Mouse (Mus musculus): ENCODE measurements at regions not wholly inside any gene's neighbourhood (a gene's known extent, or its start where the extent isn't known, plus 50 kb on each side); places are given as distances from the start of the nearest gene placed in this dataset.

- ATAC-seq (replicated peaks; ENCODE audit: insufficient number of reproducible peaks, insufficient read depth, low FRiP score, low read depth) = no peak
- H3K9ac ChIP-seq = no peak overlapping the region
- no peak overlapping the region for H3K4me3 ChIP-seq
- no peak overlapping the region for H3K27ac ChIP-seq
- no peaks in the 10 kb centered on the region for H3K9me3 ChIP-seq (replicated peaks)
- no peaks in the 10 kb centered on the region for H3K36me3 ChIP-seq
- H3K4me2 ChIP-seq = no peak overlapping the region
- 82% methylated on average over 12 of the region's 12 CpGs for WGBS
- no peaks in the 10 kb centered on the region for H3K27me3 ChIP-seq
- no peaks in the 10 kb centered on the region for H3K4me1 ChIP-seq (replicated peaks)
Measured at GRCm38 (mm10) chr14:72064111-72064812, 427.4 kb downstream of the Gm9195 start.

- ATAC-seq (replicated peaks; ENCODE audit: insufficient number of reproducible peaks, insufficient read depth, low FRiP score, low read depth) = no peak
- Histone ChIP-seq H3K36me3 (no peaks in the 10 kb centered on the region), H3K4me3 (no peak overlapping the region), H3K9me3 (replicated peaks) (no peaks in the 10 kb centered on the region), H3K4me2 (no peak overlapping the region), H3K27me3 (no peaks in the 10 kb centered on the region), H3K27ac (no peak overlapping the region), H3K4me1 (replicated peaks) (no peaks in the 10 kb centered on the region), H3K9ac (no peak overlapping the region)
- 28% methylated on average over 2 of the region's 2 CpGs for WGBS
Measured at GRCm38 (mm10) chr14:72042881-72043236, 448.8 kb downstream of the Gm9195 start.

- no peak for ATAC-seq (replicated peaks; ENCODE audit: insufficient number of reproducible peaks, insufficient read depth, low FRiP score, low read depth)
- H3K27me3 ChIP-seq = no peaks in the 10 kb centered on the region
- H3K4me3 ChIP-seq = no peak overlapping the region
- 62% methylated on average over 3 of the region's 3 CpGs for WGBS
- H3K27ac ChIP-seq = no peak overlapping the region
- H3K36me3 ChIP-seq = no peaks in the 10 kb centered on the region
- H3K4me2 ChIP-seq = no peak overlapping the region
- no peaks in the 10 kb centered on the region for H3K9me3 ChIP-seq (replicated peaks)
- no peak overlapping the region for H3K9ac ChIP-seq
- no peaks in the 10 kb centered on the region for H3K4me1 ChIP-seq (replicated peaks)
Measured at GRCm38 (mm10) chr14:72042112-72042880, 449.3 kb downstream of the Gm9195 start.

GRCm38 (mm10) chr14:72030396-72030795, 461.2 kb downstream of the Gm9195 start:
- Histone ChIP-seq H3K27ac (no peak overlapping the region), H3K27me3 (no peaks in the 10 kb centered on the region), H3K9ac (no peak overlapping the region), H3K4me3 (no peak overlapping the region), H3K36me3 (no peaks in the 10 kb centered on the region), H3K9me3 (replicated peaks) (no peaks in the 10 kb centered on the region), H3K4me2 (no peak overlapping the region), H3K4me1 (replicated peaks) (no peaks in the 10 kb centered on the region)
- no peak for ATAC-seq (replicated peaks; ENCODE audit: insufficient number of reproducible peaks, insufficient read depth, low FRiP score, low read depth)
- WGBS = 64% methylated on average over 3 of the region's 3 CpGs

- no peaks in the 10 kb centered on the region for H3K36me3 ChIP-seq
- no peaks in the 10 kb centered on the region for H3K4me1 ChIP-seq (replicated peaks)
- no peak overlapping the region for H3K27ac ChIP-seq
- WGBS = 50% methylated on average over 8 of the region's 8 CpGs
- no peak overlapping the region for H3K9ac ChIP-seq
- H3K4me2 ChIP-seq = no peak overlapping the region
- no peak; the same call in 1 of the 2 replicates for ATAC-seq (replicated peaks; ENCODE audit: insufficient number of reproducible peaks, insufficient read depth, low FRiP score, low read depth)
- H3K9me3 ChIP-seq (replicated peaks) = no peaks in the 10 kb centered on the region
- no peak overlapping the region for H3K4me3 ChIP-seq
- no peaks in the 10 kb centered on the region for H3K27me3 ChIP-seq
Measured at GRCm38 (mm10) chr14:72027362-72028020, 464.1 kb downstream of the Gm9195 start.

GRCm38 (mm10) chr14:72004371-72004770, 487.3 kb downstream of the Gm9195 start:
- no peak for ATAC-seq (replicated peaks; ENCODE audit: insufficient number of reproducible peaks, insufficient read depth, low FRiP score, low read depth)
- Histone ChIP-seq H3K27ac (no peak overlapping the region), H3K27me3 (no peaks in the 10 kb centered on the region), H3K4me3 (no peak overlapping the region), H3K4me2 (no peak overlapping the region), H3K36me3 (no peaks in the 10 kb centered on the region), H3K4me1 (replicated peaks) (no peaks in the 10 kb centered on the region), H3K9ac (no peak overlapping the region), H3K9me3 (replicated peaks) (no peaks in the 10 kb centered on the region)
- WGBS = 56% methylated on average over 2 of the region's 2 CpGs

GRCm38 (mm10) chr14:72002205-72003138, 489.2 kb downstream of the Gm9195 start:
- no peak overlapping the region for H3K27ac ChIP-seq
- ATAC-seq (replicated peaks; ENCODE audit: insufficient number of reproducible peaks, insufficient read depth, low FRiP score, low read depth) = no peak
- no peaks in the 10 kb centered on the region for H3K36me3 ChIP-seq
- H3K27me3 ChIP-seq = no peaks in the 10 kb centered on the region
- 46% methylated on average over 7 of the region's 7 CpGs for WGBS
- H3K4me3 ChIP-seq = no peak overlapping the region
- H3K4me2 ChIP-seq = no peak overlapping the region
- no peak overlapping the region for H3K9ac ChIP-seq
- H3K4me1 ChIP-seq (replicated peaks) = no peaks in the 10 kb centered on the region
- no peaks in the 10 kb centered on the region for H3K9me3 ChIP-seq (replicated peaks)

GRCm38 (mm10) chr14:71973016-71973415, 518.6 kb downstream of the Gm9195 start:
- no peak overlapping the region for H3K4me3 ChIP-seq
- WGBS = 78% methylated on average over 4 of the region's 4 CpGs
- no peak for ATAC-seq (replicated peaks; ENCODE audit: insufficient number of reproducible peaks, insufficient read depth, low FRiP score, low read depth)
- no peak overlapping the region for H3K27ac ChIP-seq
- no peaks in the 10 kb centered on the region for H3K36me3 ChIP-seq
- H3K4me1 ChIP-seq (replicated peaks) = no peaks in the 10 kb centered on the region
- H3K9ac ChIP-seq = no peak overlapping the region
- no peaks in the 10 kb centered on the region for H3K27me3 ChIP-seq
- H3K4me2 ChIP-seq = no peak overlapping the region
- H3K9me3 ChIP-seq (replicated peaks) = no peaks in the 10 kb centered on the region

GRCm38 (mm10) chr14:71972521-71972920, 519.1 kb downstream of the Gm9195 start:
- Histone ChIP-seq H3K36me3 (no peaks in the 10 kb centered on the region), H3K4me2 (no peak overlapping the region), H3K9ac (no peak overlapping the region), H3K4me1 (replicated peaks) (no peaks in the 10 kb centered on the region), H3K9me3 (replicated peaks) (no peaks in the 10 kb centered on the region), H3K27ac (no peak overlapping the region), H3K27me3 (no peaks in the 10 kb centered on the region), H3K4me3 (no peak overlapping the region)
- 86% methylated on average over 1 of the region's 1 CpGs for WGBS
- ATAC-seq (replicated peaks; ENCODE audit: insufficient number of reproducible peaks, insufficient read depth, low FRiP score, low read depth) = no peak

- no peaks in the 10 kb centered on the region for H3K36me3 ChIP-seq
- ATAC-seq (replicated peaks; ENCODE audit: insufficient number of reproducible peaks, insufficient read depth, low FRiP score, low read depth) = no peak
- H3K9me3 ChIP-seq (replicated peaks) = no peaks in the 10 kb centered on the region
- no peaks in the 10 kb centered on the region for H3K27me3 ChIP-seq
- WGBS = 56% methylated on average over 6 of the region's 6 CpGs
- no peaks in the 10 kb centered on the region for H3K4me1 ChIP-seq (replicated peaks)
- no peak overlapping the region for H3K27ac ChIP-seq
- H3K4me3 ChIP-seq = no peak overlapping the region
- H3K4me2 ChIP-seq = no peak overlapping the region
- no peak overlapping the region for H3K9ac ChIP-seq
Measured at GRCm38 (mm10) chr14:71967646-71968045, 524.0 kb downstream of the Gm9195 start.
